Mouse (Mus musculus) cortical plate, adult 2 months (tissue): ENCODE measurements around the gene Tex37.

Source experiments
- CTCF ChIP-seq: fragments of 200-500 bp; IDR thresholded peaks from 2 replicates; pipeline ENCODE4 v1.5.1; 2011; ENCODE audit warnings: mild to moderate bottlenecking, control low read depth, low read length; ENCODE audit not compliant: insufficient read depth; ENCODE audit errors: extremely low read depth
- POLR2A ChIP-seq: fragments of 200-500 bp; IDR thresholded peaks from 2 replicates; pipeline ENCODE4 v1.6.1; 2011; ENCODE audit warnings: mild to moderate bottlenecking, low read length, control low read depth; ENCODE audit not compliant: insufficient read depth; ENCODE audit errors: extremely low read depth

DNA sequence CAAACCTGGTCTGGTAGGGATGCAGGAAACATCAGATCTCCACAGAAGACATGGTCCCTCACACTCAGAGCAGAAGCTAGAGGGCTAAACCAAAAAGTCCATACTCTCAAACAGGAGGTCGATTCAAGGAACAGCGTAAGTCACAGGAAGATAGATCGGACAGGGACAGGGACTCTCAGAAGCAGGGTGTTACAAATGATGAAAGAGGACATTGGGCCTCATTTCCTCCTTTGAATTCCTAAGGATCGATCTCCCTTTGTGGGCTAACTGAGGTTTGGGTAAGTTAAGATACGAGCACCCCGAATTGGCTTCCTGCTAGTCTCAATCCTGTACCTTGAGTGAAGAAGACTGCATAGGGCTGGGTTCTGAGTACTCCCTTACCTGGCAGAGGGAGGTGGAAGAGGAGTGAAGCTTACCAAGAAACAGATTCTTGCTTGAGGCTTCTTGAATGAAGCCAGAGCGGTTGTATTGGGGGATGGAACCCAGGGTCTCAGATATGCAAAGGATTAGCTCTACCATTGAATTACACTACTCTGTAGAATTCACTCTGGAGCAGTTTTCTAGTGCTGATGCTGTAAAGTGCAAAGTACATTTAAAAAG is 38.7 kb upstream of the Tex37 start:
- TF ChIP-seq CTCF (no peak), POLR2A (no peak)
